Mouse (Mus musculus): ENCODE data around the gene Kcnk12. TPM values are rescaled to one million over a fixed set of nuclear protein-coding genes. Genes with fewer than 3 reads are reported as not detected.

The Kcnk12 gene
- polyA plus RNA-seq (2012; rRNA removed; ENCODE audit: low replicate concordance) = 0.10 TPM in 1 of 2 replicates, not detected in the other

DNA sequence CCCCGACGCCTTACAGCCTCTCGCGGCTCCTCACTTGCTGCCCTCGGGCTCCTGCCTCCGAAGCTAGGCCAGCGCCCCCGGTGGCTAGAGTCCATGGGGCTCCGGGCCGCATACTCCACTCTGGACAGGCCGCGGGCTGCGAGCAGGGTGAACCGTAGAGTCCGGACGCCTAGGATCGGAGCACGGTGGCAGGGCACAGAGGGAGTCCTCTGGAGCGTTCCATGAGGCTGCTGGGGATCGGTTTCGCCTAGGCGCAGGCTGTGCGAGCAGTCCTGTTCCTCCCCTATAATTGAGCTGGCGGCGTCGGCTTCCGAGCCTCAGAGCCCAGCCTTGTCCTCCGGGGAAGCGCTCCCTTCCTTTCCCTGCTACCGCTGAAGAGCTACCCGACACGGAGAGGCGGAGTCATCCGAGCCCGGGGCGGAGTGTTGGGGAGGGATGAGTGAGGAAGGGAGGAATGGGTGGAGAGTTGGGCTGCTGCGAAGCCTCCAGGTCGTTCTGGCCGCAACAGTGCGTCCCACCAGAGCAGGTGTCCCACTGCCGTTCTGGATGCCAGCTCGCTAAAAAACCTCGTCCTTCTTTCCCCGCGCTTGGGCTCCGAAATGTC is at the start of gene Kcnk12:
TSS of gene Kcnk12 (minus strand) at position 307 of the 604 bp plus-strand sequence.

Other genes with a start within 250 kb of the Kcnk12 start
- 0.26 and 57.1 TPM in 2 replicates for gene Epcam, start 162.0 kb downstream of the Kcnk12 start, polyA plus RNA-seq (2012; rRNA removed; ENCODE audit: low replicate concordance)
- gene Msh2, start 125.7 kb downstream of the Kcnk12 start, polyA plus RNA-seq (2012; rRNA removed; ENCODE audit: low replicate concordance) = 5.1 and 8.4 TPM in 2 replicates
- gene Rpl36-ps4, start 123.0 kb upstream of the Kcnk12 start, polyA plus RNA-seq (2012; rRNA removed; ENCODE audit: low replicate concordance) = not detected in 2 replicates
- gene Msh6, start 177.1 kb upstream of the Kcnk12 start, polyA plus RNA-seq (2012; rRNA removed; ENCODE audit: low replicate concordance) = 2.6 and 7.5 TPM in 2 replicates